Mouse (Mus musculus) E14TG2a.4 (cell line): ENCODE measurements around the gene Cyp2r1.

Experiments used
- CTCF ChIP-seq: conservative IDR thresholded peaks from 2 replicates; pipeline ENCODE4 v1.5.1; 2014; ENCODE audit warnings: low read length
- NANOG ChIP-seq: IDR thresholded peaks from 2 replicates; pipeline ENCODE4 v1.6.1; 2014; ENCODE audit warnings: borderline replicate concordance, low read length, mixed read lengths
- POU5F1 ChIP-seq: IDR thresholded peaks from 2 replicates; pipeline ENCODE4 v1.6.1; 2014; ENCODE audit warnings: low read length, borderline replicate concordance

GRCm38 (mm10) chr7:114562531-114563241 lies at the start of gene Cyp2r1:
- TF ChIP-seq CTCF (no peak), POU5F1 (no peak), NANOG (no peak)
